Mouse (Mus musculus) cerebellum, adult 2 months (tissue): ENCODE data around the gene Rere. TPM values are rescaled to one million over a fixed set of nuclear protein-coding genes. Genes with fewer than 3 reads are reported as not detected.

ENCODE experiments used
- DNase-seq, 2 experiments: peaks; one replicate each; pipeline ENCODE4 v3.0.0; 2021
- H3K27ac ChIP-seq: fragments of 200-500 bp; 2 replicates; pipeline ENCODE4 v1.5.1; 2012; ENCODE audit warnings: low read length, control low read depth, inconsistent platforms; ENCODE audit not compliant: insufficient read depth
- H3K27me3 ChIP-seq: fragments of 200-500 bp; 2 replicates; pipeline ENCODE4 v1.6.1; 2012; ENCODE audit warnings: inconsistent platforms, mild to moderate bottlenecking, low read length, moderate library complexity; ENCODE audit not compliant: control insufficient read depth, insufficient read depth
- H3K4me1 ChIP-seq: fragments of 200-500 bp; 2 replicates; pipeline ENCODE4 v1.6.1; 2011; ENCODE audit warnings: low read length; ENCODE audit not compliant: control insufficient read depth, insufficient read depth
- H3K4me3 ChIP-seq: fragments of 200-500 bp; replicated peaks from 2 replicates; pipeline ENCODE3; 2011; ENCODE audit warnings: mild to moderate bottlenecking, low read depth, low read length, control low read depth; ENCODE audit not compliant: insufficient read depth
- CTCF ChIP-seq: fragments of 200-500 bp; IDR thresholded peaks from 2 replicates; pipeline ENCODE4 v1.5.1; 2011; ENCODE audit warnings: low read depth, mild to moderate bottlenecking, control low read depth, low read length, moderate library complexity, borderline replicate concordance; ENCODE audit not compliant: insufficient read depth
- POLR2A ChIP-seq: fragments of 200-500 bp; IDR thresholded peaks from 2 replicates; pipeline ENCODE4 v1.6.1; 2011; ENCODE audit warnings: low read length, control low read depth, borderline replicate concordance; ENCODE audit not compliant: insufficient read depth
- WGBS: fragments of 180-500 bp; shearing (Covaris S2); methylation state at CpG from one replicate; pipeline ENCODE4 v1.1.7; 2018; 5-methylcytosine and 5-hydroxymethylcytosine counted together
- polyA plus RNA-seq: library from polyadenylated mRNA; depleted of rRNA; stranded (reverse); fragments of >200 nt; gene quantifications from 2 replicates; pipeline ENCODE4 v1.2.3, GENCODE M21; 2012; rRNA removed

Gene Rere
- 69.1 and 73.2 TPM in 2 replicates for polyA plus RNA-seq

GRCm38 (mm10) chr4:150281018-150281761, at the start of gene Rere:
Rere (plus strand) TSS chr4:150281646.
- peak; percentile 98 to 100 for DNase-seq
- no peaks in the 10 kb centered on the region for H3K27me3 ChIP-seq
- TF ChIP-seq POLR2A: peak; percentile 70
- TF ChIP-seq CTCF: no peak
- H3K27ac ChIP-seq: peak within 1 kb of the TSS; percentile 87
- WGBS: under 1% methylated on average over 60 of the region's 60 CpGs
- H3K4me3 ChIP-seq: peak within 1 kb of the TSS; percentile 93
- H3K4me1 ChIP-seq: peaks cover 5% of the 10 kb centered on the region

DNA sequence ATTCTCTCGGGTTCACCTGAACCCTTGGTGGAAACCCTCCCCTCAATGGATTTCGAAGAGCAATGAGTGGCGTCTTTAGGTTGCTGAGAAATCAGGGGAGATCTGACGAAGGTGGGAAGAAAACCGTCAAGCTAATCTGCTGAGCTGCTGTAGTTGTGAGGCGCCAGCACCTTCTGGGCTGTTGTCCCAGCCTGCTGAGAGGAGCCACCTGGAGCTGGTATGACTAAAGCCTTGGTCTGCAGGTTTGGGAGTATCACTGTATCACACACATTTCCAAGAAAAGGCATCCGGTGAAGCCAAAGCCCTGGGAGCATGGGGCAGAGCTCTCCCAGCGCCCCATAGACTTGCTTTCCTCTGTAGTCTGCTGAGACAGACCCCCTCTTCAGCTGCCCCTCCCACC, 49.6 kb upstream of the Rere start:
- H3K27me3 ChIP-seq: no peaks in the 10 kb centered on the region
- 30% methylated on average over 8 of the region's 8 CpGs for WGBS
- peak; percentile 76 to 86 for DNase-seq
- peaks cover 34% of the 10 kb centered on the region for H3K4me1 ChIP-seq
- H3K4me3 ChIP-seq: no peak overlapping the region
- no peak overlapping the region for H3K27ac ChIP-seq
- no peak for TF ChIP-seq CTCF
- no peak for TF ChIP-seq POLR2A

DNA sequence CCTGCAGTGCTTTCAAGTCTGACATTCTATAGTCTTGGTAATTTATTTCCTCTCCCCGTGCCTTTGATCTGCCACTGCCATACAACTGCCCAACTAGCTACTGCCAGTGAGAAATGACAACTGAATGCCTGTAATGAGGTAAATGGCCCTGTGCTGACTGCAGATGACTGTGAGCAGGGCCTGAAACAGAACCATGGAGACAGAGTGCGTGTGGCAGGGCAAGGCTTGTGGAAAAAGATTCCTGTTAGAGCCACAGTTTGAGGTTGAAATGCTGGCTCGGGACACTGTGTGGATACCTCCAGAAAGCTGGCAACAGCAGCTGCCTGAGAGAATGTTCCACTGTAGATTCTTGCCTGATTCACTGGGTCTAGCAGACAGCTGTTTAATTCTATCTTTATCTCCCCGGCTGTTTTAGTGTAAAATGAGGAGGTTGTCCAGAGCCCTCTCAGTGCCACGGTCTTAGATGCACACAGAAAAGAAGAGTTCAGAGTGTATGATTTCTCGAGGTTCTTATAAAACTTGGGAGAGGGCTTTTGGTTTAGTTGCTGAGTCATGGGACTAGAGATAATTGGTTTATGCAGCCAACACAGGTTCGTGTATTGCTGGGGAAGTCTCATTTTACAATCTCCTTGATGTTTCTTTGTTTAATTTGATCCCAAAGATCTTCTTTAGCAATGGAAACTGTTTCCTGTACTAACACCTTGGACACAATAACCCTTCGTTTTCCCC, 46.7 kb upstream of the Rere start:
- 78% methylated on average over 8 of the region's 8 CpGs for WGBS
- H3K4me1 ChIP-seq: peaks cover 27% of the 10 kb centered on the region
- H3K27ac ChIP-seq: no peak overlapping the region
- no peak for DNase-seq
- H3K4me3 ChIP-seq: no peak overlapping the region
- no peaks in the 10 kb centered on the region for H3K27me3 ChIP-seq
- TF ChIP-seq CTCF (no peak), POLR2A (no peak)

DNA sequence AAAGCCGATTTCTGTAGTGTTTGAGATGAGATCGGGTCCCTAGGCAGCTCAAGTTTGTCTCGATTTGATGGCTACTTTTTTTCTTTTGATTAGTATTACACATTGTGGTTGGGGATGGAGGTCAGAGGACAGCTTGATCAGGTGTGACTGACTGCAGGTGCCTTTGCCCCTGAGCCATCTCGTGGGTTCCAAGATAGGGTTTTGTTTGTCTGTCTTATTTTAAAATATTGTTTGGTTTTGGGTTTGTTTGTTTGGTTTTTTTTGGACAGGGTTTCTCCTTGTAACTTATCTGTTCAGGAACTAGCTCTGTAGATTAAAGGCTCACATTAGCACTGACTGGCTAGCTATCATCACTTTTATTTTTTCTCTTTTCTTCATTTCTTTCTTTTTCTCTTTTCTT, 45.9 kb upstream of the Rere start:
- DNase-seq: no peak
- Histone ChIP-seq H3K4me1 (peaks cover 25% of the 10 kb centered on the region), H3K27ac (no peak overlapping the region), H3K4me3 (no peak overlapping the region), H3K27me3 (no peaks in the 10 kb centered on the region)
- TF ChIP-seq CTCF: no peak
- no peak for TF ChIP-seq POLR2A
- WGBS: 92% methylated on average over 4 of the region's 4 CpGs

DNA sequence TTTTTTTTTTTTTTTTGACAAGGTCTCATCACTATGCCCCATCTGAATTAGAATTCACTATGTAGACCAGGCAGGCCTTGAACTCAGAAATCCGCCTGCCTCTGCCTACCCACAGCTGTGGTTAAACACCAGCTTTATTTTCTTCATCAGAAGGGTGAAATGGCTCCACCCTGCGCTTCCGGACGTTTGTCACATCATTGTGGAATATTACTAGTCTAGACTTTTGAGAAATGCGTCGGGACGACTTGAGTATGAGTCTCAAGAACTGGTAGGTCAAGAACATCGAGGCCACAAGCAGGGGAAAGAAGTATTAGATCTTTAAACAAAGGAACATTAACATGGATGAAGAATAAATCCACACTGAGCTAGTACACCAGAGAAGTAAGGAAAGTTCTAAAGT, 45.4 kb upstream of the Rere start:
- 80% methylated on average over 8 of the region's 8 CpGs for WGBS

GRCm38 (mm10) chr4:150236521-150237481, 44.6 kb upstream of the Rere start, which contains the start of gene Eno1:
Eno1 (plus strand) TSS chr4:150236721.
- H3K4me1 ChIP-seq: peaks cover 22% of the 10 kb centered on the region
- H3K4me3 ChIP-seq: peak within 1 kb of the TSS; percentile 75
- under 1% methylated on average over 78 of the region's 78 CpGs for WGBS
- no peaks in the 10 kb centered on the region for H3K27me3 ChIP-seq
- TF ChIP-seq CTCF (no peak), POLR2A (peak; percentile 83)
- peak; percentile 94 to 97 for DNase-seq
- peak within 1 kb of the TSS; percentile 86 for H3K27ac ChIP-seq

More for the DNA sequence above, 45.4 kb upstream of the Rere start:
- no peaks in the 10 kb centered on the region for H3K27me3 ChIP-seq
- peaks cover 22% of the 10 kb centered on the region for H3K4me1 ChIP-seq
- H3K4me3 ChIP-seq: peak overlapping the region; percentile 75
- peak overlapping the region; percentile 86; the same call in 1 of the 2 replicates for H3K27ac ChIP-seq
- DNase-seq: no peak
- TF ChIP-seq CTCF (no peak), POLR2A (no peak)

DNA sequence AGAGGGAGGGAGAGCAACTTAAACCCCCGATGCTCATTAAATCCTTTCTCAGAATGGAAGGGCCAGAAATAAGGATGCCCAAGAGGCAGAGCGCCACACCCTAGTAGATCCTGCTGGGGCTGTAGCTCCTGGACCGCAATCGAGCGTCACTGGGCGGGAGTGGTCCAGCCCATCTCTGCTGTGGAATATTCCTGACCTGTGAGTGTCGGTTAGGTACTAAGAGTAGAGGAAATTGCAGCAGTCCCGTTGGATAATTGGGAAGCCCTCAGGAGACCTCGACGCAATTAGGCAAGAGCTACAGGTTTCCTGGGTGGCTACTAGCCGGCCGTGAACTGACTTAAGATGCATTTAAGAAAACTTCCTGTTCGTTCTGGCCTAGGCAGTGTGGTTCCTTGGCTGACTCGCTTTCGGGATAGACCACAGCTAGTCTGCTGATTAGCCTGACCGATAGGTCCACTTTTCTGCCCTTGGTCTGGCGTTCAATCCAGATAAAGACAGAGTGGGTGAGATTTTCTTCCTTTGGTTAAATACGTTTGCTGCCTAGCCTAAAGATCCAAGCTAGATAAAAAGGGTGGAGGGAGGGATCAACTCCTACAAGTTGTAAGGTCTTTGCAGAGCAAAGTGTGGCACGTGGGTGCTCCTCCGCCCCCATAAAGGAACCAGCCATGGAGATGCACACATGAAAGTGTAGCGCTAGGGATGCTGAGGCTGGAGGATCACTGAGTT, 43.6 kb upstream of the Rere start:
- 2% methylated on average over 21 of the region's 21 CpGs for WGBS
- Histone ChIP-seq H3K4me1 (peaks cover 14% of the 10 kb centered on the region), H3K4me3 (peak overlapping the region; percentile 75), H3K27me3 (no peaks in the 10 kb centered on the region), H3K27ac (peak overlapping the region; percentile 69)
- DNase-seq: peak in 1 of 2 experiments; percentile 49
- TF ChIP-seq POLR2A (no peak), CTCF (no peak)
